Mouse (Mus musculus): ENCODE data around the gene Zfp653.

Gene Zfp653

GRCm38 (mm10) chr9:22069881-22070553, 1.2 kb downstream of the Zfp653 start:
- in situ Hi-C loops (cut with MboI, MseI): loop anchor here (5.0 kb wide), 1 partner anchor 52 kb away; no protein-coding TSS in a partner anchor

GRCm38 (mm10) chr9:22067195-22067594, 4.0 kb downstream of the Zfp653 start:
- in situ Hi-C loops (cut with MboI, MseI): loop anchor here (5.0 kb wide), 1 partner anchor 55 kb away; no protein-coding TSS in a partner anchor

- in situ Hi-C loops (cut with MboI, MseI): loop anchor here (5.0 kb wide), 1 partner anchor 56 kb away; no protein-coding TSS in a partner anchor
Measured at GRCm38 (mm10) chr9:22066433-22066832, 4.7 kb downstream of the Zfp653 start.

- in situ Hi-C loops (cut with MboI, MseI): loop anchor here (5.0 kb wide), 1 partner anchor 57 kb away; no protein-coding TSS in a partner anchor
Measured at GRCm38 (mm10) chr9:22065642-22066041, 5.5 kb downstream of the Zfp653 start.

GRCm38 (mm10) chr9:22064341-22064740, 6.8 kb downstream of the Zfp653 start:
- in situ Hi-C loops (cut with MboI, MseI): loop anchor here (5.0 kb wide), 1 partner anchor 78 kb away; no protein-coding TSS in a partner anchor

GRCm38 (mm10) chr9:22061339-22061738, 9.8 kb downstream of the Zfp653 start:
- in situ Hi-C loops (cut with MboI, MseI): loop anchor here (5.0 kb wide), 1 partner anchor 81 kb away; no protein-coding TSS in a partner anchor

- in situ Hi-C loops (cut with MboI, MseI): no loop called here
Measured at GRCm38 (mm10) chr9:22058011-22058424, 13.2 kb downstream of the Zfp653 start.

GRCm38 (mm10) chr9:22057031-22057517, 14.1 kb downstream of the Zfp653 start:
- in situ Hi-C loops (cut with MboI, MseI): no loop called here

- in situ Hi-C loops (cut with MboI, MseI): no loop called here
Measured at GRCm38 (mm10) chr9:22056303-22056910, 14.8 kb downstream of the Zfp653 start.

GRCm38 (mm10) chr9:22055713-22056112, 15.5 kb downstream of the Zfp653 start:
- in situ Hi-C loops (cut with MboI, MseI): no loop called here

- in situ Hi-C loops (cut with MboI, MseI): no loop called here
Measured at GRCm38 (mm10) chr9:22054411-22055076, 16.6 kb downstream of the Zfp653 start.

GRCm38 (mm10) chr9:22053657-22054056, 17.5 kb downstream of the Zfp653 start:
- in situ Hi-C loops (cut with MboI, MseI): no loop called here

- in situ Hi-C loops (cut with MboI, MseI): no loop called here
Measured at GRCm38 (mm10) chr9:22051958-22052254, 19.3 kb downstream of the Zfp653 start, which contains the start of gene Elavl3. Gene Elavl3 (minus strand): TSS chr9:22052023.

GRCm38 (mm10) chr9:22051161-22051957, 19.8 kb downstream of the Zfp653 start:
- in situ Hi-C loops (cut with MboI, MseI): no loop called here

- in situ Hi-C loops (cut with MboI, MseI): no loop called here
Measured at GRCm38 (mm10) chr9:22050351-22050889, 20.8 kb downstream of the Zfp653 start.

- in situ Hi-C loops (cut with MboI, MseI): loop anchor here (5.0 kb wide), 1 partner anchor 72 kb away; no protein-coding TSS in a partner anchor
Measured at GRCm38 (mm10) chr9:22049721-22050270, 21.4 kb downstream of the Zfp653 start.

GRCm38 (mm10) chr9:22049315-22049714, 21.9 kb downstream of the Zfp653 start:
- in situ Hi-C loops (cut with MboI, MseI): loop anchor here (5.0 kb wide), 1 partner anchor 72 kb away; no protein-coding TSS in a partner anchor

- in situ Hi-C loops (cut with MboI, MseI): loop anchor here (5.0 kb wide), 1 partner anchor 70 kb away; no protein-coding TSS in a partner anchor
Measured at GRCm38 (mm10) chr9:22047329-22047728, 23.8 kb downstream of the Zfp653 start.

GRCm38 (mm10) chr9:22041832-22042231, 29.3 kb downstream of the Zfp653 start:
- in situ Hi-C loops (cut with MboI, MseI): no loop called here

- in situ Hi-C loops (cut with MboI, MseI): no loop called here
Measured at GRCm38 (mm10) chr9:22037826-22038225, 33.4 kb downstream of the Zfp653 start.

All from regulatory T cell (primary cell).